In the genomic region with DNA sequence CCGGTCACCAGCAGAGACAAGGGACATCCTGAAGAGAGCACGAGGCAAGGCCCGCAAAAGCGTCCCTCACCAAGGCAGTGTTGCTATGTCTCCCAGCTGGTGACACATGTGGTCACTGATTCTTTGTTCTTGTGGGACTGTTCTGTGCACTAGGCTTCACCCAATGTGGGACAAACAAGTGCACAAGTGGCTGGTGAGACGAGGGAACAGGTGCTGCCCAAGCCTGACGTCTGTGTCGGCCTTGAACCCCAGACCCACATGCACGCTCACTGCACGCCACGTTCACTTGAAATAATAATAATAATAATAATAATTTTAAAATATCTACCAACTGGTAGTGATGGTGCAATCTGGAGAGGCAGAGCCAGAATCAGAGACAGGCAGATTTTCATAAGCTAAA, we compare ENCODE assay signal across 9 mouse cellular contexts.
"Had no signal": no experiment of that assay in that cellular context is flagged by ENCODE, and none has a peak within 500 bp of the region (broad histone marks: within the 10 kb centered on the region; RNA-seq: fewer than 3 reads in every experiment).

No protein-coding gene starts in this region.

- H3K27ac ChIP-seq: lung, embryonic 15.5 days; midbrain, embryonic 10.5 days; midbrain, embryonic 12.5 days; neural tube, embryonic 12.5 days; stomach, embryonic 15.5 days; stomach, postnatal 0 days had no signal

- H3K27me3 ChIP-seq: lung, embryonic 15.5 days; stomach, embryonic 15.5 days had no signal

- H3K4me3 ChIP-seq: lung, embryonic 15.5 days; midbrain, embryonic 10.5 days; midbrain, embryonic 12.5 days; neural tube, embryonic 12.5 days; stomach, embryonic 15.5 days had no signal

- H3K4me2 ChIP-seq: lung, embryonic 15.5 days; midbrain, embryonic 12.5 days; neural tube, embryonic 12.5 days; stomach, embryonic 15.5 days had no signal

- H3K9ac ChIP-seq: lung, embryonic 15.5 days; midbrain, embryonic 12.5 days; neural tube, embryonic 12.5 days; stomach, embryonic 15.5 days had no signal

- H3K9me3 ChIP-seq: lung, embryonic 15.5 days; midbrain, embryonic 10.5 days; midbrain, embryonic 12.5 days; neural tube, embryonic 12.5 days; stomach, embryonic 15.5 days had no signal

- DNase-seq: midbrain, embryonic 14.5 days; right cerebral cortex, postnatal 14 days had no signal

- H3K36me3 ChIP-seq: midbrain, embryonic 10.5 days; midbrain, embryonic 12.5 days; neural tube, embryonic 12.5 days; stomach, embryonic 15.5 days had no signal

- ATAC-seq: midbrain, embryonic 16.5 days had no signal
